Mouse (Mus musculus) small intestine, adult 2 months (tissue): ENCODE data around the gene Gcm2.

Experiments used
- CTCF ChIP-seq: fragments of 200-500 bp; IDR thresholded peaks from 2 replicates; pipeline ENCODE4 v1.5.1; 2012; ENCODE audit warnings: low read depth, mild to moderate bottlenecking, control low read depth, inconsistent platforms, low read length, moderate library complexity, mixed read lengths; ENCODE audit not compliant: insufficient replicate concordance, insufficient read length; ENCODE audit errors: extremely low read depth
- POLR2A ChIP-seq: fragments of 200-500 bp; IDR thresholded peaks from 2 replicates; pipeline ENCODE4 v1.6.1; 2012; ENCODE audit warnings: low read depth, mild to moderate bottlenecking, control low read depth, inconsistent platforms, low read length, moderate library complexity

- TF ChIP-seq CTCF (no peak), POLR2A (no peak)
Observed at GRCm38 (mm10) chr13:41110935-41111334, at the start of gene Gcm2.
